Mouse (Mus musculus) MEL (cell line): Measurements from ENCODE around the gene Pik3ca. TPM values are rescaled to one million over a fixed set of nuclear protein-coding genes. Genes with fewer than 3 reads are reported as not detected.

Experiments
- DNase-seq: peaks from one replicate; pipeline ENCODE4 v3.0.0; 2011; ENCODE audit warnings: low read depth, low spot score
- H3K27ac ChIP-seq: 2 replicates; pipeline ENCODE4 v1.5.1; 2012; ENCODE audit warnings: low read depth, mild to moderate bottlenecking, control low read depth, low read length, moderate library complexity; ENCODE audit not compliant: control insufficient read depth
- H3K27me3 ChIP-seq, 2 experiments: fragments of 150-350 bp in 1 of 2; sonication (generic) in 1 of 2; 2 replicates each; pipeline ENCODE4 v1.6.1; 2012; ENCODE audit warnings: low read length in 2 of 2, mild to moderate bottlenecking in 2 of 2, improper control_type of control experiment in 1 of 2, moderate library complexity in 1 of 2; ENCODE audit not compliant: insufficient read depth in 2 of 2, control insufficient read depth in 1 of 2
- H3K36me3 ChIP-seq, 2 experiments: 2 replicates each; pipeline ENCODE4 v1.6.1; 2012 to 2014; ENCODE audit warnings: low read length in 2 of 2, improper control_type of control experiment in 1 of 2, inconsistent platforms in 1 of 2, mild to moderate bottlenecking in 1 of 2; ENCODE audit not compliant: insufficient read depth in 2 of 2, control insufficient read depth in 1 of 2
- H3K4me1 ChIP-seq, 2 experiments: fragments of 150-350 bp in 1 of 2; sonication (generic) in 1 of 2; 2 replicates each; pipeline ENCODE4 v1.6.1; 2012; ENCODE audit warnings: low read length in 2 of 2, improper control_type of control experiment in 1 of 2, mild to moderate bottlenecking in 1 of 2; ENCODE audit not compliant: insufficient read depth in 2 of 2, control insufficient read depth in 1 of 2
- H3K4me3 ChIP-seq, 2 experiments: fragments of 150-350 bp in 1 of 2; sonication (generic) in 1 of 2; 2 replicates each; pipeline ENCODE4 v1.5.1; 2012; ENCODE audit warnings: low read depth in 2 of 2, low read length in 2 of 2, mild to moderate bottlenecking in 2 of 2, moderate library complexity in 2 of 2, control low read depth in 1 of 2, improper control_type of control experiment in 1 of 2; ENCODE audit not compliant: control insufficient read depth in 1 of 2, insufficient read depth in 1 of 2
- H3K79me2 ChIP-seq: 2 replicates; pipeline ENCODE4 v1.6.1; 2012; ENCODE audit warnings: mild to moderate bottlenecking, low read length, moderate library complexity; ENCODE audit not compliant: control insufficient read depth, poor library complexity, insufficient read depth
- H3K9ac ChIP-seq: 2 replicates; pipeline ENCODE4 v1.6.1; 2012; ENCODE audit warnings: low read depth, mild to moderate bottlenecking, control low read depth, low read length, moderate library complexity; ENCODE audit not compliant: control insufficient read depth, poor library complexity, severe bottlenecking
- H3K9me3 ChIP-seq: fragments of 150-350 bp; sonication (generic); replicated peaks from 2 replicates; pipeline ENCODE4 v1.6.1; 2012; ENCODE audit warnings: mild to moderate bottlenecking, low read length, improper control_type of control experiment, moderate library complexity; ENCODE audit not compliant: insufficient read depth
- BHLHE40 ChIP-seq: IDR thresholded peaks from 2 replicates; pipeline ENCODE4 v1.6.1; 2012; ENCODE audit warnings: low read depth, mild to moderate bottlenecking, inconsistent platforms, low read length, improper control_type of control experiment, borderline replicate concordance
- CHD2 ChIP-seq: IDR thresholded peaks from 2 replicates; pipeline ENCODE4 v1.6.1; 2011; ENCODE audit warnings: low read length, improper control_type of control experiment
- CTCF ChIP-seq, 3 experiments: IDR thresholded peaks in 2 of 3; conservative IDR thresholded peaks in 1 of 3; 2 replicates each; pipeline ENCODE4 v1.5.1; 2011 to 2012; ENCODE audit warnings: low read length in 3 of 3, low read depth in 2 of 3, mild to moderate bottlenecking in 2 of 3, improper control_type of control experiment in 1 of 3, inconsistent platforms in 1 of 3, mixed read lengths in 1 of 3, moderate library complexity in 1 of 3; ENCODE audit not compliant: control insufficient read depth in 1 of 3, insufficient read depth in 1 of 3, poor library complexity in 1 of 3, severe bottlenecking in 1 of 3
- ELF1 ChIP-seq: IDR thresholded peaks from 2 replicates; pipeline ENCODE4 v1.6.1; 2014; ENCODE audit warnings: low read depth, mild to moderate bottlenecking, inconsistent platforms, low read length, improper control_type of control experiment, moderate library complexity
- EP300 ChIP-seq, 2 experiments: IDR thresholded peaks; 2 replicates each; pipeline ENCODE4 v1.6.1; 2011; ENCODE audit warnings: improper control_type of control experiment in 2 of 2, low read length in 2 of 2, low read depth in 1 of 2, mild to moderate bottlenecking in 1 of 2
- ETS1 ChIP-seq: IDR thresholded peaks from 2 replicates; pipeline ENCODE4 v1.6.1; 2012; ENCODE audit warnings: low read depth, mild to moderate bottlenecking, inconsistent platforms, low read length, improper control_type of control experiment, moderate library complexity
- GABPA ChIP-seq: IDR thresholded peaks from 2 replicates; pipeline ENCODE4 v1.6.1; 2012; ENCODE audit warnings: low read depth, mild to moderate bottlenecking, inconsistent platforms, low read length, improper control_type of control experiment, moderate library complexity
- GATA1 ChIP-seq: IDR thresholded peaks from 2 replicates; pipeline ENCODE4 v1.6.1; 2011; ENCODE audit warnings: low read depth, low read length, improper control_type of control experiment
- JUND ChIP-seq: IDR thresholded peaks from 2 replicates; pipeline ENCODE4 v1.6.1; 2011; ENCODE audit warnings: low read depth, mild to moderate bottlenecking, improper control_type of control experiment, low read length
- KAT2A ChIP-seq: conservative IDR thresholded peaks from 2 replicates; pipeline ENCODE4 v1.6.1; 2012; ENCODE audit warnings: low read depth, low read length, improper control_type of control experiment, inconsistent platforms
- MAFK ChIP-seq: IDR thresholded peaks from 2 replicates; pipeline ENCODE4 v1.6.1; 2011; ENCODE audit warnings: low read depth, mild to moderate bottlenecking, low read length, improper control_type of control experiment, borderline replicate concordance
- MAZ ChIP-seq: IDR thresholded peaks from 2 replicates; pipeline ENCODE4 v1.6.1; 2012; ENCODE audit warnings: low read depth, mild to moderate bottlenecking, inconsistent platforms, low read length, improper control_type of control experiment
- MXI1 ChIP-seq: IDR thresholded peaks from 2 replicates; pipeline ENCODE4 v1.6.1; 2011; ENCODE audit warnings: mild to moderate bottlenecking, low read depth, low read length, improper control_type of control experiment
- MYC ChIP-seq: IDR thresholded peaks from 2 replicates; pipeline ENCODE4 v1.6.1; 2011; ENCODE audit warnings: low read depth, mild to moderate bottlenecking, low read length, improper control_type of control experiment, moderate library complexity
- NELFE ChIP-seq: IDR thresholded peaks from 2 replicates; pipeline ENCODE4 v1.6.1; 2011; ENCODE audit warnings: low read depth, low read length, improper control_type of control experiment
- NRF1 ChIP-seq: IDR thresholded peaks from 2 replicates; pipeline ENCODE4 v1.6.1; 2014; ENCODE audit warnings: low read depth, mild to moderate bottlenecking, inconsistent platforms, low read length, improper control_type of control experiment, moderate library complexity; ENCODE audit not compliant: poor library complexity, insufficient read depth, severe bottlenecking
- POLR2A ChIP-seq, 2 experiments: IDR thresholded peaks; 2 replicates each; pipeline ENCODE4 v1.6.1; 2011 to 2012; ENCODE audit warnings: low read length in 2 of 2, mild to moderate bottlenecking in 2 of 2, control low read depth in 1 of 2, improper control_type of control experiment in 1 of 2, low read depth in 1 of 2, moderate library complexity in 1 of 2; ENCODE audit not compliant: control insufficient read depth in 1 of 2, insufficient read depth in 1 of 2, poor library complexity in 1 of 2
- POLR2AphosphoS2 ChIP-seq: IDR thresholded peaks from 2 replicates; pipeline ENCODE4 v1.6.1; 2011; ENCODE audit warnings: low read length, improper control_type of control experiment
- RAD21 ChIP-seq: IDR thresholded peaks from 2 replicates; pipeline ENCODE4 v1.6.1; 2011; ENCODE audit warnings: mild to moderate bottlenecking, low read depth, low read length, improper control_type of control experiment
- RCOR1 ChIP-seq: IDR thresholded peaks from 2 replicates; pipeline ENCODE4 v1.6.1; 2012; ENCODE audit warnings: low read depth, mild to moderate bottlenecking, inconsistent platforms, low read length, improper control_type of control experiment
- SMC3 ChIP-seq: IDR thresholded peaks from 2 replicates; pipeline ENCODE4 v1.6.1; 2011; ENCODE audit warnings: low read depth, low read length, improper control_type of control experiment
- TAL1 ChIP-seq: IDR thresholded peaks from 2 replicates; pipeline ENCODE4 v1.6.1; 2012; ENCODE audit warnings: mild to moderate bottlenecking, inconsistent platforms, low read length, moderate library complexity, mixed read lengths
- TBP ChIP-seq: IDR thresholded peaks from 2 replicates; pipeline ENCODE4 v1.8.0; 2011; ENCODE audit warnings: low read depth, low read length, improper control_type of control experiment
- UBTF ChIP-seq: IDR thresholded peaks from 2 replicates; pipeline ENCODE4 v1.6.1; 2012; ENCODE audit warnings: low read depth, mild to moderate bottlenecking, inconsistent platforms, low read length, improper control_type of control experiment, moderate library complexity, borderline replicate concordance; ENCODE audit not compliant: insufficient read depth
- USF2 ChIP-seq, 2 experiments: IDR thresholded peaks; 2 replicates each; pipeline ENCODE4 v1.6.1; 2011 to 2012; ENCODE audit warnings: improper control_type of control experiment in 2 of 2, low read length in 2 of 2, borderline replicate concordance in 1 of 2, inconsistent platforms in 1 of 2, low read depth in 1 of 2, mild to moderate bottlenecking in 1 of 2; ENCODE audit not compliant: insufficient read depth in 1 of 2
- ZC3H11A ChIP-seq: IDR thresholded peaks from 2 replicates; pipeline ENCODE4 v1.6.1; 2012; ENCODE audit warnings: low read depth, mild to moderate bottlenecking, inconsistent platforms, low read length, improper control_type of control experiment
- ZKSCAN1 ChIP-seq: IDR thresholded peaks from 2 replicates; pipeline ENCODE4 v1.6.1; 2012; ENCODE audit warnings: low read depth, mild to moderate bottlenecking, inconsistent platforms, low read length, improper control_type of control experiment, moderate library complexity
- ZMIZ1 ChIP-seq: IDR thresholded peaks from 2 replicates; pipeline ENCODE4 v1.6.1; 2012; ENCODE audit warnings: low read depth, mild to moderate bottlenecking, inconsistent platforms, low read length, improper control_type of control experiment, moderate library complexity
- polyA plus RNA-seq, 2 experiments: library from polyadenylated mRNA; stranded (reverse) in 1 of 2; unstranded in 1 of 2; fragments of >175 nt in 1 of 2; fragments of >200 nt in 1 of 2; gene quantifications; 2 replicates each; pipeline versions ENCODE4 v1.2.1 to v1.2.4; 2012; ENCODE audit warnings: low replicate concordance in 2 of 2, low read depth in 1 of 2; ENCODE audit not compliant: insufficient read length in 2 of 2, insufficient read depth in 1 of 2, missing spikeins in 1 of 2
- total RNA-seq: library from RNA; depleted of rRNA; stranded (reverse); fragments of 300-350 nt; gene quantifications from 2 replicates; pipeline ENCODE4 v1.2.3, GENCODE M21; 2012

Gene Pik3ca
- total and polyA plus RNA-seq, 3 experiments: 11.7 to 13.1 TPM; not detected in 1

DNA sequence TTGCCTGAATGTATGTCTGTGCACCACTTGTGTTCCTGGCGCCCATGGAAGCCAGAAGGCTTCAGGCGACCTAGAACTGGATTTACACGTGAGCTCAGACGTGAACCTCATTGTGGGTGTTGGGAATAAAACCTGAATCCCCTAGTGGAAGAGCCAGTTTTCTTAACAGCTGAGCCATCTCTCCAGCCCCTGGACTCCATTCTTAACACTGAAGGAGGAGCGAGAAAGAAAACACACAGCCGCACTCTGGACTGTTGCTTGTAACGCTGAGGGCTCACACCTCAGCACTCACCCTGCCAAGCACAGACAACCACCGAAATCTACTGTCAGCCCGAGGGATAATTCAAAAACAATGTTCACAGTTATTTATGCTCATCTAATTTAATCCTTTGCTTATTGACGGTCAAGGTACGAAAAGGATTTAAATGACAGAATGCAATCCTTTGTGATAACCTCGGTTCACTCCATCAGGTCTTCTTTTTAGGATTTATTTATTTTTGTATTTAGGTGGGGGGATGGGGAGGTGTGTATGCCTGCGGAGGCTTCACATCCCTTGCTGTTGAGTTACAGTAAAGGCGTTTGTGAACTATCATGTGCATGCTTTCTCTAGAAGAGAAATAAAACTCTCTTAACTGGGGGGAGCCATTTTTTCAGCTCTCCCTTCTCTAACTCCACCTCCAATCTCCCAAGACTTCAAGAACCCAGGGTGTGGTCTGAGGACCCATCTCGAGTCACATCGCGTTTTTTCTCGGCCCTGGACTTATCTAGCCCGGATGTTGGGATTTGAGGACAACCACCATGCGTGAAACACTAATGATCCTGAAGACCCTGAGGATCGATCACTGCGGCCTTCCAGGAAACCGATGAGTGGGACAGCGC, 112.3 kb downstream of the Pik3ca start, which contains the start of gene Zfp639 (continued):
- TF ChIP-seq RAD21 (no peak), CHD2 (peak; percentile 54), TAL1 (no peak), MAZ (no peak), CTCF (IDR thresholded peaks at IDR 0.05 in 2 of 3, conservative IDR thresholded peaks at IDR 0.05 in 1 of 3; ENCODE audit: control insufficient read depth in 1 of 3, insufficient read depth in 1 of 3, low read depth in 2 of 3, low read length in 3 of 3, poor library complexity in 1 of 3, severe bottlenecking in 1 of 3) (no peak), MYC (peak; percentile 72; the same call in 1 of the 2 replicates), NELFE (no peak; the same call in 1 of the 2 replicates), ELF1 (no peak), POLR2A (IDR thresholded peaks at IDR 0.05; ENCODE audit: control insufficient read depth in 1 of 2, insufficient read depth in 1 of 2, low read depth in 1 of 2, low read length in 2 of 2, poor library complexity in 1 of 2) (0 out of 4 replicates have a peak, but pooled peaks of 1 of the 2 experiments have one; percentile 64), ZKSCAN1 (no peak), ZMIZ1 (no peak), BHLHE40 (no peak; the same call in 1 of the 2 replicates), ETS1 (no peak), MXI1 (peak; percentile 53; the same call in 1 of the 2 replicates), KAT2A (no peak)

DNA sequence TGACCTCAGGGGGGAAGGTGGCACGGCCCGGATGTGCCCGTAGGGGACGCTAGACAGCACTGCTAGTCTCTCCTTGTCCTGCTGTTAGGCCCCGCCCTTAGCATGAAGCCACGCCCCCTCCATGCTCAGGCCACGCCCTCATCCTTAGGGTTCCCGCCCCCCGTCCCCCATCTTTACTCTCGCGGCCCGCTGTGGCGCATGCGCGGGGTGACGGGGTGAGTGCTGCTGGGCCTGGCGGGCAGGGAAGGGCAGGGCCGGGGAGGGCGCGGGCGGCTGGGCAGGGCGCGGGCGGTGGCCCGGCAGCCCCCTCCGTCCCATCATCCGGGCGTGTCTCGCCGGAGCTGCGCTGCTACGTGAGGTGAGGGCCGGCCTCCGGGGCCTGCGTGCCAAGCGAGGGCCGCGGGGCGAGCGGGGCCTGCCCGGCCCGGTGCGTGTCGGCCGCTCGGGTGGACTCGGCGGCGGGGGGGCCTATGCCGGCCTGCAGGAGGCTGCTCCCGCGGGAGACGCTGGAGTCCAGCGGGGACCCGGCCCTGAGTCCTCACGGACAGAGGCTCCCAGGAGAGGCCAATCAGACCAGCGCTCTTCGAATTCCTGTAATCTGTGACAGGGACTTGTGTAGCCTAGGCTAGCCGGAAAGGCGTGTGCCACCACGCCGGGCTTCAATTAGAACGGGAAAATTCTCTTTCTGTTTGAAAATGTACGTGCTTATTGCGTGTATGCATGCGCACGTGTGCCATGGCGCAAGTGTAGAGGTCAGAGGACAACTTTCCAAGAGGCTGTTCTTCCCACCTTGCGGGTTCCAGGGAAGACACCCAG, 113.1 kb downstream of the Pik3ca start:
- peak overlapping the region; percentile 91 for H3K9ac ChIP-seq
- TF ChIP-seq JUND (no peak), ZKSCAN1 (no peak), CTCF (IDR thresholded peaks at IDR 0.05 in 2 of 3, conservative IDR thresholded peaks at IDR 0.05 in 1 of 3; ENCODE audit: control insufficient read depth in 1 of 3, insufficient read depth in 1 of 3, low read depth in 2 of 3, low read length in 3 of 3, poor library complexity in 1 of 3, severe bottlenecking in 1 of 3) (peak; percentile 72 to 85 (median 77)), USF2 (IDR thresholded peaks at IDR 0.05; ENCODE audit: borderline replicate concordance in 1 of 2, insufficient read depth in 1 of 2, low read depth in 1 of 2, low read length in 2 of 2) (no peak), MXI1 (peak; percentile 85), SMC3 (peak; percentile 45), EP300 (IDR thresholded peaks at IDR 0.05; ENCODE audit: low read depth in 1 of 2, low read length in 2 of 2) (no peak), GABPA (no peak), MYC (peak; percentile 90), ELF1 (peak; percentile 72; the same call in 1 of the 2 replicates), GATA1 (no peak), ZC3H11A (0 out of 2 replicates have a peak, but pooled peaks have one; percentile 28), MAFK (no peak), UBTF (no peak), POLR2A (IDR thresholded peaks at IDR 0.05; ENCODE audit: control insufficient read depth in 1 of 2, insufficient read depth in 1 of 2, low read depth in 1 of 2, low read length in 2 of 2, poor library complexity in 1 of 2) (peak; percentile 62 to 64; a peak in 1 of 4 replicates), TBP (peak; percentile 79), RCOR1 (no peak), BHLHE40 (no peak), NRF1 (peak; percentile 98), ETS1 (no peak), MAZ (no peak), POLR2AphosphoS2 (0 out of 2 replicates have a peak, but pooled peaks have one; percentile 42), KAT2A (no peak)

More for the DNA sequence above, 113.1 kb downstream of the Pik3ca start:
- Histone ChIP-seq H3K27me3 (no peaks in the 10 kb centered on the region), H3K4me1 (peaks cover 14 to 18% of the 10 kb centered on the region in 2 experiments), H3K36me3 (peaks cover 3 to 20% of the 10 kb centered on the region in 2 experiments; a peak in 3 of 4 replicates), H3K4me3 (peak overlapping the region; percentile 76 to 92), H3K9me3 (no peaks in the 10 kb centered on the region), H3K27ac (peak overlapping the region; percentile 81), H3K79me2 (peaks cover 23% of the 10 kb centered on the region)
- peak; percentile 95 for DNase-seq
